Mouse (Mus musculus): ENCODE data around the gene Sigirr.

Sigirr gene

DNA sequence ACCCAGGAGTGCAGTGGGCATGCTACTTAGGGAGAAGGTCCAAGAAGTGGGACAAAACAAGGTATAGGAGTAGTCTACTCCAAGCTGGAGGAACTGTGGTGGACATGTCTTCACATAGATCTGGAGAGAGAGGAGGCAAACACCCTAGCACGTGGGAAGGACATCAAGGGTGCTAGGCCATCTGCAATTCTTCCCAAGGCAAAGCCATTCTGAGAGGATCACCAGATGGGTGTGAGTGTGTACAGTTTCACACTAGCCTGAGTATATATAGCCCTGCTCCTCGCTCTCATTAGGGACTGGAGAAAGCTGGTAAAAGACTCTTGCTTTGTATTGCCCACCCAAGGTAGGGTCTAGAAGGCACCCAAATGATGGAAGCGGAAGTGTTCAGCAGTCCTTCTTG is 37.0 kb downstream of the Sigirr start:
- in situ Hi-C loops (cut with MboI, MseI): loop anchor here in 1 of 2 experiments (10.0 kb wide), 1 partner anchor 111 kb away; the partner anchor contains the start of gene Rnh1

- in situ Hi-C loops (cut with MboI, MseI): loop anchor here in 1 of 2 experiments (10.0 kb wide), 1 partner anchor 112 kb away; the partner anchor contains the start of gene Rnh1
Measured at GRCm38 (mm10) chr7:141062525-141062924, 37.8 kb downstream of the Sigirr start.

GRCm38 (mm10) chr7:141061269-141061692 is 39.1 kb downstream of the Sigirr start:
- in situ Hi-C loops (cut with MboI, MseI): loop anchor here in 1 of 2 experiments (10.0 kb wide), 1 partner anchor 114 kb away; the partner anchor contains the start of gene Rnh1

GRCm38 (mm10) chr7:141060426-141061242 is 39.7 kb downstream of the Sigirr start, which contains the start of gene B4galnt4:
Gene B4galnt4, plus strand, starts transcription at chr7:141061104.
- in situ Hi-C loops (cut with MboI, MseI): loop anchor here in 1 of 2 experiments (10.0 kb wide), 1 partner anchor 114 kb away; the partner anchor contains the start of gene Rnh1

DNA sequence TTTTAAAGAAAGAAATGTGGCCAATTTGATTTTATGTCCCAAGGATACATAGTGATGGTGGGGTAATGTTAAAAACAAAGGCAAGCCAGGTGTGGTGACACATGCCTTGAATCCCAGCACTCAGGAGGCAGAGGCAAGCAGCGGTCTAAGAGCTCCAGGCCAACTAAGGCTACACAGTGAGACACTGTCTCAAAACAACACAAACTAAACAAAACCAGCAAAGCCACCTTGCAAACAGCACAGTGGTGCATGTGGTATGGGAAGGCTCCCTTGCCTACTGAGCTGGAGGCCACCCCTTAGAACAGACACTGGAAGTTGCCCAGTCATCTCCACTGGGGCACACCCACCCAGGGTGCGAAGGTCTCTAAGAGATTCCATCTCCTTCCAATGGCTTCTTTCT is 40.4 kb downstream of the Sigirr start:
- in situ Hi-C loops (cut with MboI, MseI): loop anchor here (10.0 kb wide), 1 partner anchor 115 kb away; the partner anchor contains the start of gene Rnh1 (in 2 of the 2)

GRCm38 (mm10) chr7:141058601-141059341 is 41.6 kb downstream of the Sigirr start:
- in situ Hi-C loops (cut with MboI, MseI): loop anchor here in 1 of 2 experiments (10.0 kb wide), 1 partner anchor 116 kb away; the partner anchor contains the start of gene Rnh1

DNA sequence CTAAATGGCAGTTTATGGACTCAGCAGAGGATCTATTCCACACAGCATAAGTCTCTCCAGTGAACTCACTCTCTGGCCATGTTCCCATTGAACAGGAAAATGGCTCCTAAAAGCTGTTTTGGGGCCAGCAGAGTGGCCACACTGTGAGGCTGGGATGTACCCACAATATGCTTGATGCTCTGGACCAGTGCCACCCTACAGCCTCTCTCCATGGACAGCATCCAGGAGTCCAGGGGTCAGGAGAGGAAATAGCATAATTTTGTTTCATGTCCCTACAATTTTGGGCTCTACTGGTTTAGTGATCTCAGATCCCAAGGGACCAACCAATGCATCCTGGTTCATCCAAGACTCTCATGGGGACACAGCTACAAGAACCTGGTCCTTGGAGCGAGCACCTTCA is 42.8 kb downstream of the Sigirr start:
- in situ Hi-C loops (cut with MboI, MseI): loop anchor here in 1 of 2 experiments (10.0 kb wide), 1 partner anchor 117 kb away; the partner anchor contains the start of gene Rnh1

DNA sequence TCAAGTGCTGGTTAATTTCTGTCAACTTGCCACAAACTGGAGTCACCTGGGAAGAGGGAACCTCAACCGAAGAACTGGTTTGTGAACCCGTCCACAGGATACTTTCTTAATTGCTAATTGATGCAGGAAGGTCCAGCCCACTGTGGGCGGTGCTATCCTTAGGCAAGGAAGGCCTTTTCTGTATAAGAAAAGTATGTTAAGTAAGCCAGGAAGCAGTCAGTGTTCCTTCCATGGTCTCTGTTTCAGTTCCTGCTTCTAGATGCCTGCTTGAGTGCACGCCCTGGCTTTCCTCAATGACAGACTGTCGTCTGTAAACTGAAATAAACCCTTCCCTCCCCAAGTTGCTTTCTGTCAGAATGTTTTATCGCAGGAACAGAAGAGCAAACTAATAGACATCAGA is 43.4 kb downstream of the Sigirr start:
- in situ Hi-C loops (cut with MboI, MseI): loop anchor here in 1 of 2 experiments (10.0 kb wide), 1 partner anchor 118 kb away; the partner anchor contains the start of gene Rnh1

GRCm38 (mm10) chr7:141055785-141056184 is 44.6 kb downstream of the Sigirr start:
- in situ Hi-C loops (cut with MboI, MseI): loop anchor here in 1 of 2 experiments (10.0 kb wide), 1 partner anchor 119 kb away; the partner anchor contains the start of gene Rnh1

DNA sequence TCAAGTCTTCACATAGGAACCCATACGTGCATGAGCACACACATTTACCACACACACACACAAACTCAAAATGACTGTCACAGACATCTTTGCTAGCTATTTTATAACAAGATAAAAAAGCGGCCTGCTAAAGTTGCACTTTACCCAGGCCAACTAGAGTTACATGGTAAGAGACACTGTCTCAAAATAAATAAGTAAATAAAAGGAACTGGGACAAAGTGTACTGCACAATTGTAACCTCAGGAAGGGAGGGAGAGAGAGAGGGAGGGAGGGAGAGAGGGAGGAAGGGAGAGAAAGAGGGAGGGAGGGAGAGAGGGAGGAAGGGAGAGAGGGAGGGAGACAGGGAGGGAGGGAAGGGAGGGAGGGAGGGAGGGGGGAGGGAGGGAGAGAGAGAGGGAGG is 48.0 kb downstream of the Sigirr start:
- in situ Hi-C loops (cut with MboI, MseI): loop anchor here (5.0 to 10.0 kb wide), 3 partner anchors 122 to 210 kb away; partner anchors contain the start of genes Odf3 (in 1 of the 2), Rnh1 (in 1 of the 2) and Scgb1c1 (in 1 of the 2)

GRCm38 (mm10) chr7:141052016-141052415 is 48.4 kb downstream of the Sigirr start:
- in situ Hi-C loops (cut with MboI, MseI): loop anchor here (5.0 to 10.0 kb wide), 3 partner anchors 123 to 210 kb away; partner anchors contain the start of genes Odf3 (in 1 of the 2), Rnh1 (in 1 of the 2) and Scgb1c1 (in 1 of the 2)

- in situ Hi-C loops (cut with MboI, MseI): loop anchor here (5.0 to 10.0 kb wide), 3 partner anchors 124 to 209 kb away; partner anchors contain the start of genes Odf3 (in 1 of the 2), Rnh1 (in 1 of the 2) and Scgb1c1 (in 1 of the 2)
Measured at GRCm38 (mm10) chr7:141051060-141051685, 49.2 kb downstream of the Sigirr start.

DNA sequence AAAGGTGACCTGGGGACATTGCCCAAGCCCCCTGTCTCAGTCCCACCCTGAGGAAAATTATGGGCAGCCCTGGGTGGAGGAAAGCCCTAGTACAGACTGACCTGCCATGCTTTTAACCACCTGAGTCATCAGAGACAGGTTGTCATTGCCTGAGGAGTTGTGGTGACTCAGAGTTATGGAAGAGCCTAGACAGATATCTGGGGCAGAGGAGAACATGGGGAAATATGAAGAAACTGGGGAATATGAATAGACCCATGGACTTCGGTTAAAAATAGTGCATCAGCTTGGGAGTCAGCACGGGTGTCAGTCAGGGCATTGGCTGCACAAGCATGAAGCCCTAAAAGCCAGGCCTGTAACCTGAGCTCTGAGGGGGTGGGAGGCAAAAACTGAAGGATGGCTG is 51.0 kb downstream of the Sigirr start:
- in situ Hi-C loops (cut with MboI, MseI): loop anchor here (5.0 to 10.0 kb wide), 4 partner anchors 37 to 1235 kb away; partner anchors contain the start of genes Cox8b (in 2 of the 2), Gm45717 (in 2 of the 2), Ifitm2 (in 2 of the 2) and Ifitm3 (in 2 of the 2)

GRCm38 (mm10) chr7:141048226-141049218 is 51.9 kb downstream of the Sigirr start:
- in situ Hi-C loops (cut with MboI, MseI): loop anchor here (5.0 to 10.0 kb wide), 4 partner anchors 36 to 1236 kb away; partner anchors contain the start of genes Cox8b (in 2 of the 2), Gm45717 (in 2 of the 2), Ifitm2 (in 2 of the 2) and Ifitm3 (in 2 of the 2)

DNA sequence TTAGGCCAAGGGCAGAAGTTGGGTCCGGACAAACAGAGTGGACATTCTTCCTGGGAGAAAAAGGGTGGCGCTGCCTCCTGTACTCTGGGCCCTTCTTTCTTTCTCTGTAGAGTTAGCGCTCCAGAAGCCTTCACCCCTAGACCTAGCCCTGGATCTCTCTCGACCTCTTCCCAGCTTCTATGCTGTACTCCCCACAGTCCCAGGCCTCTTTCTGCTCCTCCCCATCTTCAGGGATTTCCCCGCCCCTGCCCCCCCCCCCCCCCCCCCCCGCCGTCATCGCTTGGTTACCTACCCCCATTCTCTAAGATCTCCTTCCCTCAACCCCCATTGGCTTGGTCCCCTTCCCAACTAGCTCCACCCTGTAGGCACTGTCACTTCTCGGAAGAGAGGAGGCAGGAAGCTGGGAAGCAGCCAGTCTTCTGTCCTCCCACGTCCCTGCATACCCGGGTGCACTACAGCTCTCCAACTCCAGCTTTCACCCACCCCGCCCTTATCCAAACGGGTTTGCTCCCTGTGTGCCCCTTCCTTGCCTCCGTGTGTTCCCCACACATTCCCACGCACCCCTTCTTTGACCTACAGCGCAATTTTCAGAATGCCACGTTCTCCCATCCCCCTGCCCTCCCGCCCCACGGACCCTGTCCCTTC is 52.7 kb downstream of the Sigirr start:
- in situ Hi-C loops (cut with MboI, MseI): loop anchor here (5.0 to 10.0 kb wide), 4 partner anchors 35 to 1237 kb away; partner anchors contain the start of genes Cox8b (in 2 of the 2), Gm45717 (in 2 of the 2), Ifitm2 (in 2 of the 2) and Ifitm3 (in 2 of the 2)

DNA sequence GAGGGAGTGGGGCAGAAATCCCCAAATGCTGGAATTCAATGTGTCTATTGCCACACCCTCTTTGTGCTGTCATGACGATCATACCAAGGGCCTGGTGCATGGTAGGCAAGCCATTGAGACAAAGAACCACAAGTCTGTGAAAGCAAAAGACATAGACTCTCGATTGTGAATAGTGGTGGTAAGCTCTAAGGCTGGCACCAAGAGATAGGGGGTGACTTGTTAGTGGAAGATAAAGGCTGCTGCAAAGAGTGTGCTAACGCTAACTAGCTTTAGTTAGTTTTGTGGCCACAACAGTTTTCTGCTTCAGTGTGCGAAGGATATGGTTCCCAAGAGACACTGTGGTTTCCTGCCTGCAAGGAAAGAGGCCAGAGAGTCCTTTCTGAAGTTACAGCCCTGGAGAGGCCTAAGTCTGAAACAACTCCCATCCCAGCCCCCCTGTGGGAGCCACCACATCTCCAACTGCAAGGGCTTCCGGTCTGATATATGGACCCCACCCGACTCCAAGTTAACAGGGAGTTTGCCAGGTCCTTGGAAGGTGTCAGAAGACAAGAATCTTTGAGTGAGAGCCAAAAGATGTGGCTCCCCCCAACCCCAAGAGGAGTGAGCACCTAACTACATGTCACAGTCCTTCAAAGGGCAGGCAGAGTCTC is 53.3 kb downstream of the Sigirr start:
- in situ Hi-C loops (cut with MboI, MseI): loop anchor here (5.0 to 10.0 kb wide), 4 partner anchors 35 to 1238 kb away; partner anchors contain the start of genes Cox8b (in 2 of the 2), Gm45717 (in 2 of the 2), Ifitm2 (in 2 of the 2) and Ifitm3 (in 2 of the 2)

GRCm38 (mm10) chr7:141042539-141042938 is 57.8 kb downstream of the Sigirr start:
- in situ Hi-C loops (cut with MboI, MseI): loop anchor here in 1 of 2 experiments (10.0 kb wide), 1 partner anchor 1242 kb away; no protein-coding TSS in a partner anchor

Measured in T-helper 17 cell (primary cell).